Mouse (Mus musculus): ENCODE results near the gene Bspry.

Bspry gene

GRCm38 (mm10) chr4:62517046-62517445 is 37.2 kb downstream of the Bspry start:
- no peak for DNase-seq

- DNase-seq: no peak
Observed at GRCm38 (mm10) chr4:62517538-62518415, 37.9 kb downstream of the Bspry start.

GRCm38 (mm10) chr4:62518416-62519121 is 38.7 kb downstream of the Bspry start:
- peak; percentile 73 to 76 for DNase-seq

- DNase-seq: no peak
Observed at GRCm38 (mm10) chr4:62519122-62519848, 39.4 kb downstream of the Bspry start.

GRCm38 (mm10) chr4:62519849-62520233 is 40.0 kb downstream of the Bspry start, which contains the start of gene Alad:
Alad (minus strand) TSS chr4:62519918.
- peak; percentile 80 to 87 for DNase-seq

GRCm38 (mm10) chr4:62520892-62521400 is 41.1 kb downstream of the Bspry start:
- no peak for DNase-seq

GRCm38 (mm10) chr4:62524651-62525488 is 45.0 kb downstream of the Bspry start, which contains the start of the genes Pole3 and 4933430I17Rik:
Pole3 (minus strand) TSS chr4:62525068.
4933430I17Rik (plus strand) TSS chr4:62525369.
- peak; percentile 93 to 98 for DNase-seq

GRCm38 (mm10) chr4:62525489-62525811 is 45.6 kb downstream of the Bspry start:
- no peak for DNase-seq

GRCm38 (mm10) chr4:62526256-62526655 is 46.4 kb downstream of the Bspry start:
- no peak for DNase-seq

- DNase-seq: no peak
Observed at GRCm38 (mm10) chr4:62527655-62528054, 47.8 kb downstream of the Bspry start.

- no peak for DNase-seq
Observed at GRCm38 (mm10) chr4:62533729-62534128, 53.9 kb downstream of the Bspry start.

- no peak for DNase-seq
Observed at GRCm38 (mm10) chr4:62541802-62542201, 61.9 kb downstream of the Bspry start.

- no peak for DNase-seq
Observed at GRCm38 (mm10) chr4:62543782-62544181, 63.9 kb downstream of the Bspry start.

GRCm38 (mm10) chr4:62544801-62545200 is 64.9 kb downstream of the Bspry start:
- no peak for DNase-seq
